Mouse (Mus musculus): Measurements from ENCODE around the gene Gbx2.

Gbx2 gene

GRCm38 (mm10) chr1:89935493-89936348 is 4.7 kb upstream of the Gbx2 start:
- DNase-seq (ENCODE audit: extremely low read depth, insufficient read length, low spot score): no peak

GRCm38 (mm10) chr1:89934316-89935260 is 3.6 kb upstream of the Gbx2 start:
- DNase-seq (ENCODE audit: extremely low read depth, insufficient read length, low spot score): no peak

- no peak for DNase-seq (ENCODE audit: extremely low read depth, insufficient read length, low spot score)
Measured at GRCm38 (mm10) chr1:89933786-89934185, 2.8 kb upstream of the Gbx2 start.

- no peak for DNase-seq (ENCODE audit: extremely low read depth, insufficient read length, low spot score)
Measured at GRCm38 (mm10) chr1:89933028-89933427, 2.0 kb upstream of the Gbx2 start.

- no peak for DNase-seq (ENCODE audit: extremely low read depth, insufficient read length, low spot score)
Measured at GRCm38 (mm10) chr1:89932616-89933015, 1.6 kb upstream of the Gbx2 start.

GRCm38 (mm10) chr1:89932021-89932423 is 1.0 kb upstream of the Gbx2 start:
- no peak for DNase-seq (ENCODE audit: extremely low read depth, insufficient read length, low spot score)

GRCm38 (mm10) chr1:89930551-89930950 is 428 bp downstream of the Gbx2 start:
- no peak for DNase-seq (ENCODE audit: extremely low read depth, insufficient read length, low spot score)

- DNase-seq (ENCODE audit: extremely low read depth, insufficient read length, low spot score): no peak
Measured at GRCm38 (mm10) chr1:89929721-89930505, 1.1 kb downstream of the Gbx2 start.

GRCm38 (mm10) chr1:89929181-89929580 is 1.8 kb downstream of the Gbx2 start:
- no peak for DNase-seq (ENCODE audit: extremely low read depth, insufficient read length, low spot score)

GRCm38 (mm10) chr1:89928676-89929075 is 2.3 kb downstream of the Gbx2 start:
- DNase-seq (ENCODE audit: extremely low read depth, insufficient read length, low spot score): no peak

GRCm38 (mm10) chr1:89927061-89927661 is 3.8 kb downstream of the Gbx2 start:
- DNase-seq (ENCODE audit: extremely low read depth, insufficient read length, low spot score): no peak

GRCm38 (mm10) chr1:89926583-89927060 is 4.4 kb downstream of the Gbx2 start:
- DNase-seq (ENCODE audit: extremely low read depth, insufficient read length, low spot score): no peak

- no peak for DNase-seq (ENCODE audit: extremely low read depth, insufficient read length, low spot score)
Measured at GRCm38 (mm10) chr1:89925501-89926190, 5.3 kb downstream of the Gbx2 start.

- no peak for DNase-seq (ENCODE audit: extremely low read depth, insufficient read length, low spot score)
Measured at GRCm38 (mm10) chr1:89923642-89924020, 7.3 kb downstream of the Gbx2 start.

- no peak for DNase-seq (ENCODE audit: extremely low read depth, insufficient read length, low spot score)
Measured at GRCm38 (mm10) chr1:89922883-89923641, 7.9 kb downstream of the Gbx2 start.

- no peak for DNase-seq (ENCODE audit: extremely low read depth, insufficient read length, low spot score)
Measured at GRCm38 (mm10) chr1:89922282-89922681, 8.7 kb downstream of the Gbx2 start.

GRCm38 (mm10) chr1:89921806-89922205 is 9.2 kb downstream of the Gbx2 start:
- DNase-seq (ENCODE audit: extremely low read depth, insufficient read length, low spot score): no peak

GRCm38 (mm10) chr1:89919206-89919605 is 11.8 kb downstream of the Gbx2 start:
- no peak for DNase-seq (ENCODE audit: extremely low read depth, insufficient read length, low spot score)

GRCm38 (mm10) chr1:89918111-89918510 is 12.9 kb downstream of the Gbx2 start:
- DNase-seq (ENCODE audit: extremely low read depth, insufficient read length, low spot score): no peak

Measured in 3134 (cell line).